Mouse (Mus musculus) layer of hippocampus, adult 2 months (tissue): Measurements from ENCODE around the gene Cep19. TPM values are rescaled to one million over a fixed set of nuclear protein-coding genes. Genes with fewer than 3 reads are reported as not detected.
"Not testable (repeated sequence)": the region's sequence is repeated elsewhere in the genome, so short reads cannot be mapped to it uniquely, and the experiment has no call there.

Source experiments
- DNase-seq, 2 experiments: peaks; one replicate each; pipeline ENCODE4 v3.0.0; 2022; ENCODE audit warnings: low spot score in 2 of 2
- H3K27ac ChIP-seq: fragments of 200-600 bp; 2 replicates; pipeline ENCODE4 v1.8.1; 2022
- H3K4me3 ChIP-seq: fragments of 200-600 bp; 2 replicates; pipeline ENCODE4 v1.8.1; 2022; ENCODE audit warnings: mild to moderate bottlenecking
- CTCF ChIP-seq: fragments of 200-600 bp; conservative IDR thresholded peaks from 2 replicates; pipeline ENCODE4 v1.8.1; 2022; ENCODE audit warnings: antibody characterized with exemption, mild to moderate bottlenecking, moderate library complexity
- long read RNA-seq, 2 experiments: library from polyadenylated mRNA; stranded (forward); transcript quantifications; one replicate each; pipeline ENCODE4 v2.0.0; 2021; ENCODE audit warnings: borderline mapping rate in 2 of 2
- total RNA-seq, 2 experiments: library from RNA; stranded (reverse); gene quantifications; 2 replicates each; pipeline ENCODE4 v1.2.3; 2021

Gene Cep19
- 10 to 100 TPM; 62.8 to 65.5 TPM for total RNA-seq
- long read RNA-seq, experiment 1, transcript Cep19-202 (4 exons, 1,718 nt) = major isoform, 56 of 207 reads
- long read RNA-seq, experiment 1, partial matches to known transcripts = 0 of 207 reads
- long read RNA-seq, experiment 1, other reads (novel, unspliced or antisense) = 151 of 207 reads
- long read RNA-seq, experiment 2, transcript Cep19-202 (4 exons, 1,718 nt) = major isoform, 96 of 276 reads
- long read RNA-seq, experiment 2, partial matches to known transcripts = 176 of 276 reads
- long read RNA-seq, experiment 2, other reads (novel, unspliced or antisense) = 3 of 276 reads

- no peak for TF ChIP-seq CTCF
- peak within 1 kb of the TSS; percentile 90 for H3K4me3 ChIP-seq
- DNase-seq = peak; percentile 87 to 91
- peak within 1 kb of the TSS; percentile 96 for H3K27ac ChIP-seq
These were observed at the start of gene Cep19, which contains the start of gene Pigx for GRCm38 (mm10) chr16:32099638-32100150. Gene Cep19, plus strand, starts transcription at chr16:32099800. Gene Pigx, minus strand, starts transcription at chr16:32099740.

- TF ChIP-seq CTCF = no peak
- Histone ChIP-seq H3K27ac (no peak overlapping the region), H3K4me3 (no peak overlapping the region)
- no peak for DNase-seq
These were observed 40.8 kb upstream of the Cep19 start for GRCm38 (mm10) chr16:32058817-32059216.

- TF ChIP-seq CTCF = no peak
- Histone ChIP-seq H3K4me3 (no peak overlapping the region), H3K27ac (no peak overlapping the region)
- no peak for DNase-seq
These were observed 39.6 kb upstream of the Cep19 start for GRCm38 (mm10) chr16:32059840-32060523.

GRCm38 (mm10) chr16:32062226-32062625 is 37.4 kb upstream of the Cep19 start:
- no peak overlapping the region for H3K27ac ChIP-seq
- no peak for DNase-seq
- H3K4me3 ChIP-seq = no peak overlapping the region
- TF ChIP-seq CTCF = no peak

GRCm38 (mm10) chr16:32063900-32064299 is 35.7 kb upstream of the Cep19 start:
- Histone ChIP-seq H3K4me3 (no peak overlapping the region), H3K27ac (0 out of 2 replicates have a peak overlapping the region, but pooled peaks have one; percentile 3)
- no peak for TF ChIP-seq CTCF
- DNase-seq = no peak

GRCm38 (mm10) chr16:32066899-32067298 is 32.7 kb upstream of the Cep19 start:
- H3K4me3 ChIP-seq = no peak overlapping the region
- no peak for TF ChIP-seq CTCF
- no peak overlapping the region for H3K27ac ChIP-seq
- no peak for DNase-seq

- H3K4me3 ChIP-seq = no peak overlapping the region
- no peak overlapping the region for H3K27ac ChIP-seq
- no peak for TF ChIP-seq CTCF
- DNase-seq = no peak
These were observed 31.0 kb upstream of the Cep19 start for GRCm38 (mm10) chr16:32068389-32069300.

- not testable (repeated sequence) for DNase-seq, H3K4me3 ChIP-seq, H3K27ac ChIP-seq
These were observed 29.5 kb upstream of the Cep19 start for GRCm38 (mm10) chr16:32070070-32070469.

GRCm38 (mm10) chr16:32075762-32076161 is 23.8 kb upstream of the Cep19 start:
- no peak overlapping the region for H3K27ac ChIP-seq
- no peak for TF ChIP-seq CTCF
- no peak for DNase-seq
- H3K4me3 ChIP-seq = no peak overlapping the region

- no peak for DNase-seq
- no peak for TF ChIP-seq CTCF
- no peak overlapping the region for H3K4me3 ChIP-seq
- no peak overlapping the region for H3K27ac ChIP-seq
These were observed 23.2 kb upstream of the Cep19 start for GRCm38 (mm10) chr16:32076406-32076805.

GRCm38 (mm10) chr16:32077648-32078407 is 21.8 kb upstream of the Cep19 start:
- no peak for TF ChIP-seq CTCF
- no peak for DNase-seq
- peak overlapping the region; percentile 90; the same call in 1 of the 2 replicates for H3K27ac ChIP-seq
- peak overlapping the region; percentile 70 for H3K4me3 ChIP-seq

GRCm38 (mm10) chr16:32078408-32078990 is 21.1 kb upstream of the Cep19 start:
- no peak for TF ChIP-seq CTCF
- peak; percentile 11 to 12 for DNase-seq
- peak overlapping the region; percentile 90 for H3K27ac ChIP-seq
- H3K4me3 ChIP-seq = peak overlapping the region; percentile 70
